Mouse (Mus musculus): ENCODE measurements around the gene Pgm2.

Pgm2 gene

DNA sequence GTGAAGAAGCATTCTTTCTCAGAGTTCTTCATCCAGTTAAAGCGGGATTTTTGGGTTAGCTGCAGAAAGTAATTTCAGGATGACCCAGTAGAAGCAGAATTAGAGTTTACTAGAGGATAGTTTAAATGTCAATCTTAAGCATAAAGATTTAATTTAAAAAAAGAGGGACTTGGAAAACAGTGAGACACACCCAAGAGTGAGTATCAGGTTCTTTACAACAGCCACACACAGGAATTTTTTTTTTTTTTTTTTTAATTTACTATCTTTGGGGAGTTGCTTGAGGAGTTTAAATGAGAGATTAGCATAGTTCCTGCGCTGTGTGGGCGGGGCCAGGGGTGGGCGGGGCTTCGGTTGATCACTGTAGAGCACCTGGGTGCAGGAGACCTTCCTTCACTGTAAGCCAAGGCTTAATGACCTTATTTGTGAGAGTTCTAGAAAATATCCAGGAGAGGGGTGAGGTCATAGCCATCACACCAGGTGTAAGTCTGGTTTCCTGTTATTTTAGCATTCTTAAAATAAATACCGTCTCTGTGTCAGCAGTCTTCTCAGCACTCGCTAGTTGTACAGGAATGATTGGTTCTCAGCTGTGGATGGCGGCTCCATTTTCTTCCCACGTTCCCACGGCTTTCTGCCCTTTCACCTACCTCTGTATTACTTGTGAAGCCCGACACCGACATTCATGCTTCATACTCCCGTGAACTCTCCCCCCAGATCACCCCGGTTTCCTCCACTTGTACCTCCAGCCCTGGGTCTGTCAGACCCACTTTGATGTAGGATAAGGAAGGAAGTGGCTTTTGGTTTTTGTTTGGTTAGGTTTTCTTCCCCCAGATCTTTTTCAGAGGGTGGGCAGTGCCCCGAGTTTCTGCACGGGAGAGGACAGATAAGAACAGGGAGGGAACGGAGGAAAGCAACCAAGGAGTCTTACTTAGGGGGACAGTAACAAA is 56.7 kb downstream of the Pgm2 start:
- no peak for DNase-seq

DNA sequence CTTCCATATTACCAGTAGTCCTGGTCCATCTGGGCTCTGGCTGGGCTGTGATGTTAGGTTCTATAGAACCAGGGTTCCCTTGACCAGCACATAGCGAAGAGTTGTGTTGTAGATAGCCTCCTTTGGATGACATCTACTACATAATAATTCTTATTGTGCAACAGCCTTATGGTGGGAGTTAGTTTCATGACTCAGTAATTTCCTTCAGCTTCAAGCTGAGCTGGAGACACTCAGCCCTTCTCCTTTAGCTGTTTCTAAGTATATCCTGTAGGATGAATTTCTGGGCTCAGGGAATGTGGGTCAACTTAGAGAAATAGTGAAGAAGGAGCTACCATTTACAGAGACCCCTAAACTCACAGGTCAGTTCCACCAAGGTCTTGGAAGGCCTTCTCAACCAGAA is 60.6 kb downstream of the Pgm2 start:
- no peak for DNase-seq

DNA sequence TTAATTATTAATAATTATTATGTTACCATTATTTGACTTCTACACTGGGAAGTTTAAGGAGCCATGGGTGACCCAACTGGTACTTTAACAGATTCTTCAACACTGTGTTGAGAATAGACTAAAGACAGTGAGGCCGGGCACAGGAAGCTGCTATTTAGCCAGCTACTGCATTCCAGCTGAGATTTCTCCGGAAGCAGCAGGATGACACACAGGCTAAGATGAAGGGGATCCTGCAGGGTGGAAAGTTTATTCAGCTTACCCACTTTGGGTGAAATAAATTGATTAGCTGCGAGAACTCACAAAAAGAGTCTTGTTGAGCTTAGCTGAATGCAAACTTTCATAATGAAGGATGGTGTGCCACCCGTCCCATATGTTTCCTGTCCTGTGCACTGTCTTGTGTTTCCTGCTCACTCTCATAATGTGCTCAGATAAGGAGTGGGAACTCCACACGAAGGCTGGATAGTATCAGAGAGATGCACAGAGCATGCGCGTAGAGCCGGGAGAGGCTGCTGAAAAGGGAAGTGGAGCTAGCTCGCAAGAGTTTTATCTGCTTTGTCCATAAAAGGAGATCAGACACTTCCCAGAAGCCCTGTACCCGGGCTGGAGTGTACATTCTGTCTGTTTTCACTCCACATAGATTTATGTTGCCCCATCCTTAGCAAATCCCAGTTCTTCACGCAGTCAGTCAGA is 63.3 kb downstream of the Pgm2 start, which contains the start of gene Tbc1d1:
Tbc1d1 (plus strand) TSS at position 445 of the 690 bp plus-strand sequence.
- DNase-seq = no peak

DNA sequence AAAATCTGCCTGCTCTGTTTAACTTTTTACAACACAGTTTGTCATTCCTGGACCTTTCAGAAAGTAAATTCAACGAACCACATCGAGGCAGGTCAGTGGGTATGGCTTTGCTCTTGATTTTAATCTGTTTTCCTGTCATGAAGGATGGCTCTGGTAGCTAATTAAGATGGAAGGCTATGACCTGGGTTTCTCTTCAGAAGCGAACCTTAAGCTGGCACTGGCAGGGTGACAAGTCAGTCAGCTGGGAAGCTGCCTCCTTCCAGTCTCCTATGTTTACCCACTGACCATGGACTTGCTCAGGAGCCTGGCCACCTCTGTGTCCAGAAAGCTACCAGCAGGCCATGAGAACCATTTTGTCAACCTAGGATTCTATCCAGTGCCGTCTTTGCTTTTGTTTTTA is 63.8 kb downstream of the Pgm2 start:
- no peak for DNase-seq

DNA sequence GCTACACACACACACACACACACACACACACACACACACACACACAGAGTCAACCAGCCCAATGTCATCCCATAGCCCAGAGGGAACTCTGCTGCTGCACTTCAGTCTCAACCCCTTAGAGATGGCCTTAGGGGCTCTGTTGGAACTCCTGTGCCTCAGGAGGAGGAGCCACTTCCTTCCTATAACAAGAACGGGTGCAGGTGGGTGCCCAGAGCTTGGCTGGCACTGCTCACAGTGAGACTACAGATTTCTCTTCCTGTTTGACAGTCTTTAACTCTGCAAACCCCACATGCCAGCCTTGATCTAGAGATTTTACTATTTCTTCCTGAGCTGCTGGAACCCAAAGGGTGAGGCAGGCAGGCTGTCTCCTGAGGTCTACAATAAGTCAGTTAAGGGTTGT is 65.2 kb downstream of the Pgm2 start:
- DNase-seq = peak; percentile 25

DNA sequence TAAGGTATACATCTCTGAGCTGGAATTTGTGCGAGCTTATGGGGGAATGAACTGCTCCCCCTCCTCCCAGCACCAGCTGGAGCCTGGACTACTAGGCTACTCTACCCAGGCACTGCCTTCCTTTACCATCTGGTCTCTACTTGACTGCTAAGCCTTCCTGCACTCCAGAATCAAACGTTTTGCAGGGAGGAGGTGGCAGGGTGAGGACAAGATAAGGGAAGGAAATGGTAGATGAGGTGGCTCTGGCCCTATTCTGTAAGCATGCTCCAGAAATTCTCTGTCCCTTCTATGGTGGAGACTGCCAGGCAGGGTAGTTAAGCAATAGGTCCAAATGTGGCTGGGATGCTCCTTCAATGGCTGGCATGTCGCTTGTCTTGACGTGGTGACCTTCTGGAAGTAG is 65.8 kb downstream of the Pgm2 start:
- DNase-seq = peak; percentile 34

DNA sequence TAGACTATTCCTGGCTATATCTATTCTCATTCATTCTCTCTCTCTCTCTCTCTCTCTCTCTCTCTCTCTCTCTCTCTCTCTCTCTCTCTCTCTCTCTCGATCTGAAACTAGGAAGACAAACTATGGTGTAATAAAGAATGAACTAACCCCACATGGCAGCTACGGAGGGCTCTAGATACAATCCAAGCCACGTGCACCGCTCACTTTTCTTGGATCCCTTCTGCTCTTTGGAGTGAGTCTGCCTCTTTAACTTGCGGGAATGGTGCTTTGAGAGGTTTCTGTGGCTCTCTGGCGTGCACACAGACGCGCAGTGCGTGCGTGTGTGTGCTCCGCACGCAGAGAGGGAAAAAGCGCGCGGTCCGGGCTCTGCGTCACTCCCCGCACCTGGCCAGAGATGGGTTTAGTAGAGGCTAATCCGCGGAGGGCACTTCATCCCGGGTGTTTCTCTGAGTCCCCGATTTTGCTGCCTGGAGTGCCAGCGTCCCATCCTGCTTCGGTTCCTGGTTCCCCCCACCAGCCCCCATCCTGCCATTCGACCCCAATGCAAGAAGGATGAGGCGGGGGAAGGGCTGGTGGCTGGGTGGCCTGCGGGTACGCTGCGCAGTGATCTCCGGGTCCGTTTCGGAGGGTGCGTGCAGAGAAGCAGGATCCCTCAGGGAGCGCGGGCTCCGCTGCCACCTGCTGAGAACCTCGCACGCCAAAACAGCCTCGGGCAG is 66.5 kb downstream of the Pgm2 start:
- DNase-seq = no peak

DNA sequence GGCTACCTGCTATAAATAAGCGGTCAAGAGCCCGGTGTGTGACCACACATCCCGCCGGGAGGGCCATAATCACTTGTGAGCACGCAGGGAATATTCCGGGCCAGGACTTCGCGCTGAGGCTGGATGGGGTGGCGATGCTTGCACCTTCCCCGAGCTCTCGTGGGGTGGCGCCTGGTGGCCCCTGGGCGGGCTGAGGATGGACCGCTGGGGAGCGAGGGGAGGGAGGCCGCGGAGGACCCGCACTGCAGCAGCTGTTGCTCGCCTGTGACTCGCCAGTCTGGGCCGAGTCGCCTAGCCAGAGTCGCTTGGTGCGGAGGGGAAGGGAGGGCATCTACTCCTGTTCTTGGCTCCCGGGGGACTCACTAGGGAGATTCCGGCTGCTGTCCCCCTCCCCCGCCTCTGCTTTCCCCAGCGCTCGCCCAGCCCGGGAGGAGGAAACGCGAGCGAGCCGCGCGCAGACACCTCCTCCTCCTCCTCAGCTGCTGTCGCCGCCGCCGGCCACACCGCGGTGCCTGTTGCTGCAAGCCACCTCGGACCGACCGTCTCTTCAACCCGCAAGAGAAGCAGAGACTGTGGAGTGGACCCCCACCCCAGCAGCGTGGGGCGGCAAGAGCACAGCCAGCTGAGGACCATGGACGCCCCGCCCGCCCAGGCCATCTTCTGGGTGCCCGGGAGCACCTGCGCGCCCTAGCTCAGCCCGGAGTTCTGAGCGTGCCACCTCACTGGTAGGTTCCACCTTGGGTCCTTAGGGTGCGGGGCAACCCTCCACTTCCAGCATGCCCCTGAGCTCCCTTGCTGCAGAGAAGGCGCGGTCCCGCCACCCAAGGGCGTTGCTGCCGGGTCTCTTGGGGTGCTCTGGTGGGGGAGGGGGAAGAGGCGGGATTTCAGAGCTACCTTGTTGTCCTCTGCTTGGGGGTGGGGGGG is 67.3 kb downstream of the Pgm2 start:
- DNase-seq = peak; percentile 84

DNA sequence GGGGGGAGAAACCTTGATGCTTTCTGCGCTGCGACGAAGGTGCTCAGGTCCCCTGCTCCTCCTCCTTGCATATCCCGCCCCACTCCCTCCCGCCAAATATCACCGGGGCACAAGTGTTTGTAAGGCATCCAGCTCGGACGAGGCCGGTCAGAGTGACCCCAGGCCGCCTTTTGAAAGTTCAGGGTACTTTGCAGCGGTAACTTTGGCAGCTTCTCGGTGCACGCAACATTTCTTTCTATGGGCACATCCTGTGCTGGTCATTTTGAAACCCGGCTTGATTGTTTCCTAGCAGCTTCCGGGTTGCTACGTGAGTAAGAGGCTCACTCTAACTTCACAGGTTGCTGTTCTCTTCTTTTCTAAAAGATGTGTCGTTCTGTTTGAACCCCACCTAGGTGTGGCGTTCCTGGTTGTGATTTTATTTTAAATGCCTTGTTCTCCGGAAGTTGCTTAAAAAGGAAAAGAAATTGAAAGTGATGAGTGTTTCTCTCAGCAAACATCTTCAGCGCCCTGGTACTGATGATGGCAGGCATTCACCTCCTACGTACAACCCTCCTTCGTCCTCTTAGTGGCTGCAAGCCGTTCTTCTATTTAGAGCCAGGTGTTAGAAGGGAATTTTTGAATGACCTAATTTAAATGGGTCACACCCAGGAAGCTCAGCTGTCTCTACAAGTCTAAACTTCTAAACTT is 68.1 kb downstream of the Pgm2 start:
- DNase-seq = no peak

DNA sequence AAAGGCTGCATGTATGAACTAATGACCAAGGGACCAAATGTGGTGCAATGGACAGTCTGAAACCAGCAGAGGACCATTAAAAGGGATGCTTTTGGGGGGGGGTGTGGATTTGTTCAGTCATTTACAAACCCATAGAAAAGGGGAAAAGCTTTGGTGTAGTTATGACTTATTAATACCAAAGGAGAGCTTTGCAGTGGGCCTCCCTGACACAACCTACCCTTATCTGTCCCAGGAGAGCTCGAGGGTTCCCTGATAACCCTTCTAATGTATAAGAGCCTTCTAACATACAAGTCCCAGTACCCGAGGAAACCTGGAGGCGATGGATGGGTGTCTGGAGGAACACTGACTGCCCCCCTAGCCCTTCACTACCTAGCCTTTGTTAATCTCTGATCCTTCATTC is 69.2 kb downstream of the Pgm2 start:
- no peak for DNase-seq

DNA sequence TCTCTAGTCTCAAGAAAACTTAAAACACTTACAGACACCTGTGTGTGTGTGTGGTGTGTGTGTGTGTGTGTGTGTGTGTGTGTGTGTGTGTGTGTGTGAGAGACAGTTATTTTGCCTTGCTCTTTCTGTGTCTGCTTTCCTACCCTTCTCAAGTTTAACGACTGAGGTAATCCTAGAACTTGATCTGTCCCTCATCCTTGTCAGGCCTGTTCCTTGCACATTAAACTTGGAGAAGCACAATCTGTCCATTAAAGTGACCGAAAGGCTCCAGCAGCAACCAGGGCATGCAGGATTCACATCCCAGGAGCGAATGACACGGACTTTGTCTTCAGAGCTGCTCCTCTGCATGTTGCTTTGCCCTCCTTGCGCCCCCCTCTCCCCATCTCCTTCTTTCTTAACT is 69.8 kb downstream of the Pgm2 start:
- no peak for DNase-seq

DNA sequence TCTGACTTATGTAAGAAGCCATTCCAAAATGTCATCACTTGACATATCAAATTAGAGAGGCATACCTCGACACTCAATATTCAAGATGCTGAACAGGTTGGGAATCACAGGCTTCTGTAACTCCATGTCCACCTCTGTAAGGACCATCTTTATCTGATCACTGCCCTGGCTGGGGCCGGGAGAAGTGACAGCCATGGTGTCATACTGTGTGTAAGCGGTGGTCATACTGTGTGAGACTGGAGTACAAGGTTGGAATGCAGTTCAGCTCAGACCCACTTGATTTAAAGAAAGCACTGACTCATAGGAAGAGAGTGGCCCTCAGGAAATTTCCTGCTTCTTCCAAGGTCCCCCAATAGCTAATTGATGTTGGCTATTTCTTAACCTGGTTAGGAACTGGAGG is 71.7 kb downstream of the Pgm2 start:
- DNase-seq = no peak

DNA sequence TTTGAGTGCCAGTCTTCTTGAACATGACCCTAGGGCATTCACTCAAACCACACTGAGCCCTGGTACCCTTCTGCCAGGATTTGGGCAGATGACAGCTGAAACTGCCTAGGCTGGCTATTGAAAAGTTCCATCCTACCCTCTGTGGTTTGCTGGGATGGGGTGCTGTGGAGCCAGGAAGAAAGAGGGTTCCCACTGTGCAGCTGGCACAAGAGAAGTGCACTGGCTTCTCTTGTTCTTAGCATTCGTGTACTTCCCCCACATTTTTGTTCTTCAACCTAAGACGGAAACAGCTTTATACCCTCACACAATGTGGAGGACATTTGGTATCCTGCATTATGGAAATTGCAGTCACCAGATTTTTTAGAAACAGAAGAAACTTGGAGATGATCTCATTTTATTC is 73.1 kb downstream of the Pgm2 start:
- DNase-seq = peak; percentile 17

DNA sequence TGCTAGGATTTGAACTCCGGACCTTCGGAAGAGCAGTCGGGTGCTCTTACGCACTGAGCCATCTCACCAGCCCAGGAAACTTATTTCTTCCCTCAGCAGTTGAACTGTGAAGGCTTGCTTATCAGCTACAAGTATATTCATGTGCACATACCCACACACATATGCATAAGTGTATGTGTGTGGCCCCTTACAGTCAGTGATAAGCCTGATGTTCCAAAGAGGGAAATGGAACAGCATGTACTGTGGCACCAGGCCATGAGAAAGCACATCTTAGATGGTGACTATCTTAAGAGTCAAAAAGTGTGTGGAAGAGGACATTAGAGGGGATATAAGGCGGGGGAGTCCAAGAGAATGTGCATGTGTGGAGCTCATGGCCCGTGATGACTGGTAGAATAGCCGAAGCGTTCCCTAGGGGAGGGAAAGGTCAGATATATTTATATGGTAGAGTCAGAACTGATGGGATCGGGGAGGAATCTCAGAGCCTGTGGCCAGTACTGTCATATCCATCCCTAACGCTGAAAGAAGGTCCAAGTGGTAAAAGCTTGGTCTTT is 76.3 kb downstream of the Pgm2 start:
- no peak for DNase-seq

DNA sequence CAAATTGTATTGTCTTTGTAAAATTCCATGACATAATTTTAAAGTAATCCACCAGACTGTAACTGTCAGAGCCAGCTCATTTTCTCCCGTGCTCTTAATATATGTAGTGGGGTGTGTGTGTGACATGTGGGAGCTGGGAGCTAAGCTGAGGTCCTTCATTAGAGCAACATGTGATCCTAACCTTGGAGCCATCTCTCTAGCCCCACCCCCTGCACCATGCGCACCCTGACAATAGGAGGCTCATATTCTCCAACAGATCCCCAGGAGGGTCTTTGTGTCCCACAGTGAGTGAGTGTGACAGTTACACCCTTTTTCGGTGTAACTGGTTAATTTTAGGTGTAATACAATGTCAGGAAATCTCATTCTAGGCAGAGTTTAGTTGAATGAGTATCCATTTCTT is 80.1 kb downstream of the Pgm2 start:
- DNase-seq = no peak

DNA sequence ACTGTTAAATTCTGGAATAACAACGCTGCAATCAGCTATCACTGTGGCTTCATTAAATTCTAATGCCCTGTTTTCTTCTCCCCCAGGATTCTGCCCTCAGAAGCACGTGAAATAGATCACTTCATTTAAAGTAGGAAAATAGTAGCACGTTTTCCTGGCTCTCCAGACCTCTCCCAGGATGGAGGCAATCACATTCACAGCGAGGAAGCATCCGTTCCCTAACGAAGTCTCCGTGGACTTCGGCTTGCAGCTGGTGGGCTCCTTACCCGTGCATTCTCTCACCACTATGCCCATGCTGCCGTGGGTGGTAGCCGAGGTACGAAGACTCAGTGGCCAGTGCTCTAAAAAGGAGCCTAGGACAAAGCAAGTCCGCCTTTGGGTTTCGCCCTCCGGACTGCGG is 80.6 kb downstream of the Pgm2 start:
- no peak for DNase-seq

DNA sequence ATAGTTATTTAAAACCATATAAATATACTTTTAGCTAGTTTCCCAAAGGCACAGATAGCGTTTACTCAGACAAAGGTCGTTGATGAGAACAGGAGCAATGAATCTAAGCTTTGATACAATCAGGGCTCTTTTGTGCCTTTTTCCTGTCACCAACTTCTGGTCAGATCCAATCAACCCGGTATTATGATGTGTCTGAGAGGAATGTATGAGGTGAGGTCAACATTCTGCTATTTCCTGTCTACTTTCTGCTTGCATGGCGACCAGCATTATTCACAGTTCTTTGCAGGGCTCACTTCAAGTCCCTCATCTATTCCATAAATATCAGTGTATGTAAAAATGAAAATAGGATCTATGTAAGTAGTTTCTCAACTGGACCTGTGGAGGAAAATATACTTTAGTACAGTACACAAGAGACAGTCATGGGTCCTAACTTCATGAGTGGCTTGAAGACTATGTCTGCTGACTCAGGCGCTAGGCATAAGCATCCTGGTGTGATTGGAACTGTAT is 81.7 kb downstream of the Pgm2 start:
- DNase-seq = no peak

Data from cerebellum, adult 9-11 months (tissue).